Mouse (Mus musculus): ENCODE results near the gene Akap8l. TPM values are rescaled to one million over a fixed set of nuclear protein-coding genes. Genes with fewer than 3 reads are reported as not detected.
A peak's percentile ranks its signal among the peaks of the same experiment; 100 is the strongest.

The Akap8l gene
- polyA plus RNA-seq, 1 experiment from 2014 or later, result 138 TPM

GRCm38 (mm10) chr17:32368991-32369578 is 18.7 kb upstream of the Akap8l start:
- WGBS, result 19% methylated on average over 11 of the region's 17 CpGs
- no peak for ATAC-seq (ENCODE audit: low FRiP score)

GRCm38 (mm10) chr17:32367706-32368105 is 17.3 kb upstream of the Akap8l start:
- peaks cover 17% of the 10 kb centered on the region for H3K4me1 ChIP-seq
- WGBS, result 94% methylated on average over 11 of the region's 11 CpGs
- H3K9ac ChIP-seq, result no peak overlapping the region
- no peak overlapping the region for H3K27ac ChIP-seq
- no peak overlapping the region for H3K4me3 ChIP-seq
- no peaks in the 10 kb centered on the region for H3K9me3 ChIP-seq (replicated peaks)
- H3K27me3 ChIP-seq, result no peaks in the 10 kb centered on the region
- ATAC-seq (ENCODE audit: low FRiP score), result no peak
- no peak overlapping the region for H3K4me2 ChIP-seq (replicated peaks)
- no peaks in the 10 kb centered on the region for H3K36me3 ChIP-seq

More at GRCm38 (mm10) chr17:32368991-32369578, 18.7 kb upstream of the Akap8l start:
- peak overlapping the region; percentile 43 for H3K4me2 ChIP-seq (replicated peaks)
- H3K27ac ChIP-seq, result no peak overlapping the region
- no peaks in the 10 kb centered on the region for H3K9me3 ChIP-seq (replicated peaks)
- H3K9ac ChIP-seq, result no peak overlapping the region
- H3K4me1 ChIP-seq, result peaks cover 10% of the 10 kb centered on the region
- H3K4me3 ChIP-seq, result peak overlapping the region; percentile 12; the same call in 1 of the 2 replicates
- H3K27me3 ChIP-seq, result no peaks in the 10 kb centered on the region
- H3K36me3 ChIP-seq, result no peaks in the 10 kb centered on the region

GRCm38 (mm10) chr17:32365296-32365695 is 14.9 kb upstream of the Akap8l start:
- H3K9ac ChIP-seq, result no peak overlapping the region
- ATAC-seq (ENCODE audit: low FRiP score), result no peak
- no peak overlapping the region for H3K4me2 ChIP-seq (replicated peaks)
- peaks cover 29% of the 10 kb centered on the region for H3K4me1 ChIP-seq
- H3K9me3 ChIP-seq (replicated peaks), result no peaks in the 10 kb centered on the region
- peaks cover 22% of the 10 kb centered on the region for H3K36me3 ChIP-seq
- H3K27me3 ChIP-seq, result no peaks in the 10 kb centered on the region
- H3K27ac ChIP-seq, result no peak overlapping the region
- WGBS, result 82% methylated on average over 1 of the region's 1 CpGs
- no peak overlapping the region for H3K4me3 ChIP-seq

GRCm38 (mm10) chr17:32364850-32365249 is 14.4 kb upstream of the Akap8l start:
- peak overlapping the region; percentile 79 for H3K27ac ChIP-seq

GRCm38 (mm10) chr17:32364331-32364730 is 13.9 kb upstream of the Akap8l start:
- H3K4me3 ChIP-seq, result peak overlapping the region; percentile 87
- H3K9ac ChIP-seq, result peak overlapping the region; percentile 98
- H3K36me3 ChIP-seq, result peaks cover 31% of the 10 kb centered on the region

More at GRCm38 (mm10) chr17:32364850-32365249, 14.4 kb upstream of the Akap8l start:
- no peaks in the 10 kb centered on the region for H3K27me3 ChIP-seq
- no peaks in the 10 kb centered on the region for H3K9me3 ChIP-seq (replicated peaks)
- peaks cover 26% of the 10 kb centered on the region for H3K36me3 ChIP-seq
- H3K4me2 ChIP-seq (replicated peaks), result peak overlapping the region; percentile 93
- peaks cover 29% of the 10 kb centered on the region for H3K4me1 ChIP-seq
- ATAC-seq (ENCODE audit: low FRiP score), result peak; percentile 15; the same call in 1 of the 2 replicates
- 62% methylated on average over 5 of the region's 5 CpGs for WGBS
- H3K9ac ChIP-seq, result peak overlapping the region; percentile 98; the same call in 1 of the 2 replicates
- peak overlapping the region; percentile 87 for H3K4me3 ChIP-seq

GRCm38 (mm10) chr17:32363821-32364301 is 13.5 kb upstream of the Akap8l start:
- Histone ChIP-seq H3K27ac (peak overlapping the region; percentile 66; the same call in 1 of the 2 replicates), H3K9me3 (replicated peaks) (no peaks in the 10 kb centered on the region), H3K27me3 (no peaks in the 10 kb centered on the region), H3K4me1 (peaks cover 26% of the 10 kb centered on the region), H3K4me2 (replicated peaks) (peak overlapping the region; percentile 93), H3K4me3 (peak overlapping the region; percentile 87), H3K36me3 (peaks cover 36% of the 10 kb centered on the region), H3K9ac (peak overlapping the region; percentile 98)
- WGBS, result under 1% methylated on average over 22 of the region's 50 CpGs
- peak; percentile 62 for ATAC-seq (ENCODE audit: low FRiP score)

More at GRCm38 (mm10) chr17:32364331-32364730, 13.9 kb upstream of the Akap8l start:
- Histone ChIP-seq H3K4me2 (replicated peaks) (peak overlapping the region; percentile 93), H3K27me3 (no peaks in the 10 kb centered on the region), H3K4me1 (peaks cover 29% of the 10 kb centered on the region), H3K9me3 (replicated peaks) (no peaks in the 10 kb centered on the region), H3K27ac (peak overlapping the region; percentile 79)
- ATAC-seq (ENCODE audit: low FRiP score), result peak; percentile 93
- WGBS, result under 1% methylated on average over 27 of the region's 47 CpGs

- H3K36me3 ChIP-seq, result peaks cover 48% of the 10 kb centered on the region
- peak overlapping the region; percentile 93 for H3K4me2 ChIP-seq (replicated peaks)
- no peaks in the 10 kb centered on the region for H3K27me3 ChIP-seq
- H3K27ac ChIP-seq, result no peak overlapping the region
- 87% methylated on average over 4 of the region's 4 CpGs for WGBS
- no peaks in the 10 kb centered on the region for H3K9me3 ChIP-seq (replicated peaks)
- no peak for ATAC-seq (ENCODE audit: low FRiP score)
- peak overlapping the region; percentile 87; the same call in 1 of the 2 replicates for H3K4me3 ChIP-seq
- peaks cover 24% of the 10 kb centered on the region for H3K4me1 ChIP-seq
- peak overlapping the region; percentile 98 for H3K9ac ChIP-seq
Measured at GRCm38 (mm10) chr17:32362686-32363085, 12.3 kb upstream of the Akap8l start.

GRCm38 (mm10) chr17:32359928-32360327 is 9.5 kb upstream of the Akap8l start:
- H3K4me2 ChIP-seq (replicated peaks), result no peak overlapping the region
- H3K9ac ChIP-seq, result no peak overlapping the region
- no peak overlapping the region for H3K27ac ChIP-seq
- H3K4me3 ChIP-seq, result no peak overlapping the region
- no peak for ATAC-seq (ENCODE audit: low FRiP score)
- peaks cover 24% of the 10 kb centered on the region for H3K4me1 ChIP-seq
- H3K9me3 ChIP-seq (replicated peaks), result no peaks in the 10 kb centered on the region
- 89% methylated on average over 18 of the region's 18 CpGs for WGBS
- H3K36me3 ChIP-seq, result peaks cover 75% of the 10 kb centered on the region
- no peaks in the 10 kb centered on the region for H3K27me3 ChIP-seq

GRCm38 (mm10) chr17:32358943-32359340 is 8.5 kb upstream of the Akap8l start:
- no peak for ATAC-seq (ENCODE audit: low FRiP score)
- H3K27me3 ChIP-seq, result no peaks in the 10 kb centered on the region
- peaks cover 24% of the 10 kb centered on the region for H3K4me1 ChIP-seq
- WGBS, result 95% methylated on average over 6 of the region's 6 CpGs
- no peak overlapping the region for H3K4me2 ChIP-seq (replicated peaks)
- no peak overlapping the region for H3K4me3 ChIP-seq
- no peak overlapping the region for H3K9ac ChIP-seq
- H3K9me3 ChIP-seq (replicated peaks), result no peaks in the 10 kb centered on the region
- H3K36me3 ChIP-seq, result peaks cover 84% of the 10 kb centered on the region
- H3K27ac ChIP-seq, result no peak overlapping the region

GRCm38 (mm10) chr17:32358192-32358942 is 8.0 kb upstream of the Akap8l start:
- no peak overlapping the region for H3K4me3 ChIP-seq
- no peaks in the 10 kb centered on the region for H3K27me3 ChIP-seq
- no peak overlapping the region for H3K27ac ChIP-seq
- peaks cover 24% of the 10 kb centered on the region for H3K4me1 ChIP-seq
- no peaks in the 10 kb centered on the region for H3K9me3 ChIP-seq (replicated peaks)
- WGBS, result 96% methylated on average over 7 of the region's 7 CpGs
- no peak overlapping the region for H3K4me2 ChIP-seq (replicated peaks)
- H3K9ac ChIP-seq, result no peak overlapping the region
- ATAC-seq (ENCODE audit: low FRiP score), result no peak
- peaks cover 87% of the 10 kb centered on the region for H3K36me3 ChIP-seq

GRCm38 (mm10) chr17:32356766-32357760 is 6.7 kb upstream of the Akap8l start:
- WGBS, result 81% methylated on average over 24 of the region's 24 CpGs
- Histone ChIP-seq H3K36me3 (peaks cover 83% of the 10 kb centered on the region), H3K9me3 (replicated peaks) (no peaks in the 10 kb centered on the region), H3K4me2 (replicated peaks) (no peak overlapping the region), H3K9ac (no peak overlapping the region), H3K4me3 (no peak overlapping the region), H3K27me3 (no peaks in the 10 kb centered on the region), H3K27ac (no peak overlapping the region), H3K4me1 (peaks cover 11% of the 10 kb centered on the region)
- ATAC-seq (ENCODE audit: low FRiP score), result no peak
